Mouse (Mus musculus) adrenal gland (tissue): ENCODE results near the gene Fermt1.

ENCODE experiments used
- intact Hi-C: fragments of 180-260 bp; cut with DNase I; formaldehyde crosslinking; loops from one replicate; pipeline ENCODE4 v1.15.1; 2025

The Fermt1 gene

DNA sequence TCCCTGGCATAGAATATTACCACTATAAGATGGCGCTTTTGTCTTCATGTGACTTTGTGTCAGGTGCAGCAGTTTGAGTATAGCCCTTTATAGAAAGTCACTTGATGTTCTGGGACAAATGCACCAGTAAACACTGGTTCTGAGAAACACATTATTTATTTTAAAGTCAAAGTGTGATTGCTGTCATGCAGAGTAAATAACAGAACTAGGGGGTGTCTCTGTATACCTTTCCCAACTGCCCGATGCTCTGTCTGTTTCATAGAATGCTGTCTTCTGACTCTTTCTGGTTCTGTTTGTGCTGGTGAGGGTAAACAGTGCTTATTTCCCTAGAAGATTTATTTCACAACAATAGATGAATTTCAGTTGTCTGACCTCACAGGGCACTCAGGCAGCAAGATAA lies 82.4 kb downstream of the Fermt1 start:
- intact Hi-C loops: no loop called here

DNA sequence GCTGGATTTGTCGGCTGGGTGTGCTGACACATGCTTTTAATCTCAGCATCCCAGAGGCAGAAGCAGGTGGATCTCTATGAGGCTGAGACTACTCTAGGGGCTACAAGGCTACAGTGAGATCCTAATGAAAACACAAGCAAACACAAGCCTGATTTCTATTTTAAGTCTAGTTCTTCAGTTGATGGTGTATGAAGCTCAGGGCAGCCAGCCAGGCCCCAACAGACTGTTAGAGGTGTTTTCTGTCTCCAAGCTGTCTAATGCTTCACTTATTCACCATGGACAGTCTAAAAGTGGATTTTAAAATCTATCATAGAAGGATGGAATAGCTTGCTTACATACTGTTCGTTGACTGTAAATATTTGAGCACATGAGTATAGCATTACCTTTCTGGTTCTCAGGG lies 84.2 kb downstream of the Fermt1 start:
- intact Hi-C loops: no loop called here

DNA sequence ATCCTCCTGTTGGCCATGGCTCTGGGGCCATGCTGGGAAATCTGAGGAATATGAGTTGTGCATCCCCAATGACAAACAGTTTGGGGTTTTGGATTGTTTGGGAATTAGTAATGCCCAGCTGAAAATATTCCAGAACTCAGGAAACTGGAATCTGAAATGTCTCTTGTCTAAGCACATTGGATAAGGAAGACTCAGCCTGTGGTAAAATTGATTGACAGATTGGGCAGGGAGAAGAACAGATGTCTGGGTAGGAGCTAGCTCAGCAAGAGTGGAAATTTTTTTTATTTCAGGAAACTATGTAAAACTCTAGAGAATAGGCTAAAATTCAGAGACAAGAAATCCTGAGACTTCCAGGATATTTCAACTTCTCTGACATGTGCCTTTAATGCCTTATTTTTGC lies 85.3 kb downstream of the Fermt1 start:
- intact Hi-C loops: no loop called here

GRCm38 (mm10) chr2:132856333-132856732 lies 89.4 kb downstream of the Fermt1 start:
- intact Hi-C loops: no loop called here
